Mouse (Mus musculus) hindbrain, embryonic 12.5 days (tissue): Measurements from ENCODE around the gene Galnt13. TPM values are rescaled to one million over a fixed set of nuclear protein-coding genes. Genes with fewer than 3 reads are reported as not detected.
"Not testable (repeated sequence)": the region's sequence is repeated elsewhere in the genome, so short reads cannot be mapped to it uniquely, and the experiment has no call there.

Experiments
- ATAC-seq: fragments of 200-750 bp; cut with Nextera tagmentation; 2 replicates; pipeline ENCODE4 v1.8.0; 2017; ENCODE audit warnings: moderate TSS enrichment; ENCODE audit not compliant: low FRiP score
- H3K27ac ChIP-seq: fragments of 300-500 bp; sonication (generic); 2 replicates; pipeline ENCODE4 v1.5.1; 2016; ENCODE audit warnings: mild to moderate bottlenecking
- H3K27me3 ChIP-seq: fragments of 300-500 bp; sonication (generic); 2 replicates; pipeline ENCODE4 v1.6.1; 2016; ENCODE audit warnings: mild to moderate bottlenecking
- H3K36me3 ChIP-seq: fragments of 300-500 bp; sonication (generic); 2 replicates; pipeline ENCODE4 v1.6.1; 2016; ENCODE audit warnings: mild to moderate bottlenecking
- H3K4me1 ChIP-seq: fragments of 300-500 bp; sonication (generic); 2 replicates; pipeline ENCODE4 v1.6.1; 2016
- H3K4me2 ChIP-seq: fragments of 300-500 bp; sonication (generic); replicated peaks from 2 replicates; pipeline ENCODE4 v1.6.1; 2016; ENCODE audit warnings: mild to moderate bottlenecking
- H3K4me3 ChIP-seq: fragments of 300-500 bp; sonication (generic); 2 replicates; pipeline ENCODE4 v1.5.1; 2016; ENCODE audit warnings: mild to moderate bottlenecking
- H3K9ac ChIP-seq: fragments of 300-500 bp; sonication (generic); 2 replicates; pipeline ENCODE4 v1.6.1; 2016; ENCODE audit warnings: mild to moderate bottlenecking, moderate library complexity
- H3K9me3 ChIP-seq: fragments of 300-500 bp; sonication (generic); replicated peaks from 2 replicates; pipeline ENCODE4 v1.6.1; 2016; ENCODE audit warnings: mild to moderate bottlenecking
- WGBS: fragments of 180-500 bp; shearing (Covaris S2); methylation state at CpG from one replicate; pipeline ENCODE4 v1.1.7; 2016; 5-methylcytosine and 5-hydroxymethylcytosine counted together
- polyA plus RNA-seq: library from polyadenylated mRNA; unstranded; fragments of >200 nt; fragmentation: Nextera tagmentation; extraction: Ambion mirVana; gene quantifications from 2 replicates; pipeline ENCODE4 v1.2.1, GENCODE M21; 2016

Gene Galnt13
- polyA plus RNA-seq, 1 experiment from 2014 or later = 5.1 TPM

- Histone ChIP-seq H3K9me3 (no peaks in the 10 kb centered on the region), H3K36me3 (no peaks in the 10 kb centered on the region), H3K4me3 (no peak overlapping the region), H3K27ac (no peak overlapping the region), H3K27me3 (no peaks in the 10 kb centered on the region), H3K4me1 (no peaks in the 10 kb centered on the region), H3K4me2 (no peak overlapping the region), H3K9ac (no peak overlapping the region)
- WGBS = 95% methylated on average over 1 of the region's 1 CpGs
- no peak for ATAC-seq
These were observed 507.3 kb downstream of the Galnt13 start for GRCm38 (mm10) chr2:54943386-54943785.

- H3K9me3 ChIP-seq = no peaks in the 10 kb centered on the region
- H3K27ac ChIP-seq = no peak overlapping the region
- no peak overlapping the region for H3K4me3 ChIP-seq
- no peaks in the 10 kb centered on the region for H3K27me3 ChIP-seq
- ATAC-seq = no peak
- 82% methylated on average over 1 of the region's 1 CpGs for WGBS
- no peaks in the 10 kb centered on the region for H3K36me3 ChIP-seq
- H3K4me1 ChIP-seq = no peaks in the 10 kb centered on the region
- H3K4me2 ChIP-seq = no peak overlapping the region
- no peak overlapping the region for H3K9ac ChIP-seq
These were observed 547.7 kb downstream of the Galnt13 start for GRCm38 (mm10) chr2:54983839-54984238.

GRCm38 (mm10) chr2:55022539-55022938 is 586.4 kb downstream of the Galnt13 start:
- no CpG with 5 or more reads among the region's 5 CpGs for WGBS
- not testable (repeated sequence) for H3K9me3 ChIP-seq, H3K36me3 ChIP-seq, H3K4me2 ChIP-seq, H3K9ac ChIP-seq, H3K4me3 ChIP-seq, H3K4me1 ChIP-seq, H3K27me3 ChIP-seq, ATAC-seq, H3K27ac ChIP-seq

GRCm38 (mm10) chr2:55034610-55035009 is 598.5 kb downstream of the Galnt13 start:
- Histone ChIP-seq H3K4me1 (no peaks in the 10 kb centered on the region), H3K4me3 (no peak overlapping the region), H3K9me3 (no peaks in the 10 kb centered on the region), H3K36me3 (no peaks in the 10 kb centered on the region), H3K4me2 (no peak overlapping the region), H3K27me3 (no peaks in the 10 kb centered on the region), H3K27ac (no peak overlapping the region), H3K9ac (no peak overlapping the region)
- 74% methylated on average over 3 of the region's 3 CpGs for WGBS
- ATAC-seq = no peak

GRCm38 (mm10) chr2:55065469-55066315 is 629.6 kb downstream of the Galnt13 start:
- no peak overlapping the region for H3K27ac ChIP-seq
- H3K4me1 ChIP-seq = no peaks in the 10 kb centered on the region
- no peak overlapping the region for H3K4me2 ChIP-seq
- no peaks in the 10 kb centered on the region for H3K27me3 ChIP-seq
- H3K4me3 ChIP-seq = no peak overlapping the region
- 72% methylated on average over 7 of the region's 7 CpGs for WGBS
- no peak for ATAC-seq
- H3K9ac ChIP-seq = no peak overlapping the region
- no peaks in the 10 kb centered on the region for H3K9me3 ChIP-seq
- no peaks in the 10 kb centered on the region for H3K36me3 ChIP-seq

GRCm38 (mm10) chr2:55085580-55085979 is 649.5 kb downstream of the Galnt13 start:
- no peak overlapping the region for H3K27ac ChIP-seq
- no peaks in the 10 kb centered on the region for H3K27me3 ChIP-seq
- H3K4me1 ChIP-seq = no peaks in the 10 kb centered on the region
- no peak overlapping the region for H3K4me3 ChIP-seq
- no peak overlapping the region for H3K4me2 ChIP-seq
- no peaks in the 10 kb centered on the region for H3K36me3 ChIP-seq
- H3K9ac ChIP-seq = no peak overlapping the region
- WGBS = 94% methylated on average over 2 of the region's 2 CpGs
- no peaks in the 10 kb centered on the region for H3K9me3 ChIP-seq
- ATAC-seq = no peak

GRCm38 (mm10) chr2:55088034-55088433 is 651.9 kb downstream of the Galnt13 start:
- H3K4me3 ChIP-seq = no peak overlapping the region
- no peaks in the 10 kb centered on the region for H3K9me3 ChIP-seq
- no peaks in the 10 kb centered on the region for H3K4me1 ChIP-seq
- H3K36me3 ChIP-seq = no peaks in the 10 kb centered on the region
- H3K27ac ChIP-seq = no peak overlapping the region
- no peak for ATAC-seq
- no peak overlapping the region for H3K9ac ChIP-seq
- 96% methylated on average over 1 of the region's 1 CpGs for WGBS
- H3K27me3 ChIP-seq = no peaks in the 10 kb centered on the region
- no peak overlapping the region for H3K4me2 ChIP-seq

GRCm38 (mm10) chr2:55090332-55090731 is 654.2 kb downstream of the Galnt13 start:
- Histone ChIP-seq H3K4me3 (no peak overlapping the region), H3K4me2 (no peak overlapping the region), H3K27ac (no peak overlapping the region), H3K36me3 (no peaks in the 10 kb centered on the region), H3K9ac (no peak overlapping the region), H3K9me3 (no peaks in the 10 kb centered on the region), H3K4me1 (no peaks in the 10 kb centered on the region), H3K27me3 (no peaks in the 10 kb centered on the region; the same call in 1 of the 2 replicates)
- WGBS = 15% methylated on average over 3 of the region's 3 CpGs
- peak; percentile 51 for ATAC-seq

- no peak overlapping the region for H3K4me2 ChIP-seq
- peak; percentile 95 for ATAC-seq
- H3K36me3 ChIP-seq = no peaks in the 10 kb centered on the region
- no peak overlapping the region for H3K27ac ChIP-seq
- no peaks in the 10 kb centered on the region; the same call in 1 of the 2 replicates for H3K27me3 ChIP-seq
- H3K9me3 ChIP-seq = no peaks in the 10 kb centered on the region
- 25% methylated on average over 4 of the region's 4 CpGs for WGBS
- H3K9ac ChIP-seq = no peak overlapping the region
- no peaks in the 10 kb centered on the region for H3K4me1 ChIP-seq
- no peak overlapping the region for H3K4me3 ChIP-seq
These were observed 655.4 kb downstream of the Galnt13 start for GRCm38 (mm10) chr2:55091495-55091894.

- Histone ChIP-seq H3K9ac (no peak overlapping the region), H3K4me1 (no peaks in the 10 kb centered on the region), H3K9me3 (no peaks in the 10 kb centered on the region), H3K27me3 (no peaks in the 10 kb centered on the region), H3K36me3 (no peaks in the 10 kb centered on the region), H3K27ac (no peak overlapping the region), H3K4me2 (no peak overlapping the region), H3K4me3 (no peak overlapping the region)
- ATAC-seq = no peak
- WGBS = 76% methylated on average over 1 of the region's 1 CpGs
These were observed 663.0 kb downstream of the Galnt13 start for GRCm38 (mm10) chr2:55099100-55099499.

- H3K9me3 ChIP-seq = no peaks in the 10 kb centered on the region
- H3K4me1 ChIP-seq = no peaks in the 10 kb centered on the region
- no peaks in the 10 kb centered on the region for H3K36me3 ChIP-seq
These were observed 665.2 kb downstream of the Galnt13 start for GRCm38 (mm10) chr2:55101279-55101678.

GRCm38 (mm10) chr2:55103521-55103920 is 667.4 kb downstream of the Galnt13 start:
- Histone ChIP-seq H3K9ac (no peak overlapping the region), H3K4me2 (no peak overlapping the region), H3K9me3 (no peaks in the 10 kb centered on the region), H3K27me3 (no peaks in the 10 kb centered on the region), H3K4me3 (no peak overlapping the region), H3K27ac (no peak overlapping the region), H3K36me3 (no peaks in the 10 kb centered on the region), H3K4me1 (no peaks in the 10 kb centered on the region)
- ATAC-seq = no peak
- 100% methylated on average over 5 of the region's 5 CpGs for WGBS

More at GRCm38 (mm10) chr2:55101279-55101678, 665.2 kb downstream of the Galnt13 start:
- no peak overlapping the region for H3K27ac ChIP-seq
- no peak for ATAC-seq
- H3K4me3 ChIP-seq = no peak overlapping the region
- no peaks in the 10 kb centered on the region for H3K27me3 ChIP-seq
- WGBS = 70% methylated on average over 5 of the region's 5 CpGs
- no peak overlapping the region for H3K4me2 ChIP-seq
- H3K9ac ChIP-seq = no peak overlapping the region

- no peak for ATAC-seq
These were observed 671.7 kb downstream of the Galnt13 start for GRCm38 (mm10) chr2:55107828-55108227.

More at GRCm38 (mm10) chr2:55107828-55108227, 671.7 kb downstream of the Galnt13 start:
- Histone ChIP-seq H3K9ac (no peak overlapping the region), H3K27me3 (no peaks in the 10 kb centered on the region), H3K4me3 (no peak overlapping the region), H3K27ac (no peak overlapping the region), H3K4me1 (no peaks in the 10 kb centered on the region), H3K36me3 (no peaks in the 10 kb centered on the region), H3K9me3 (no peaks in the 10 kb centered on the region), H3K4me2 (no peak overlapping the region)
- WGBS = 60% methylated on average over 3 of the region's 3 CpGs
